Mouse (Mus musculus) forebrain, embryonic 16.5 days (tissue): ENCODE data around the gene Erc2. TPM values are rescaled to one million over a fixed set of nuclear protein-coding genes. Genes with fewer than 3 reads are reported as not detected.

Experiments used
- ATAC-seq: fragments of 200-750 bp; cut with Nextera tagmentation; 2 replicates; pipeline ENCODE4 v1.8.0; 2017; ENCODE audit warnings: mild to moderate bottlenecking, moderate library complexity
- H3K27ac ChIP-seq: fragments of 300-500 bp; sonication (generic); 2 replicates; pipeline ENCODE4 v1.5.1; 2014; ENCODE audit warnings: low read length, control low read depth
- H3K27me3 ChIP-seq: fragments of 300-500 bp; sonication (generic); replicated peaks from 2 replicates; pipeline ENCODE4 v1.6.1; 2014; ENCODE audit warnings: low read length; ENCODE audit not compliant: control insufficient read depth, insufficient read depth
- H3K36me3 ChIP-seq: fragments of 300-500 bp; sonication (generic); 2 replicates; pipeline ENCODE4 v1.6.1; 2014; ENCODE audit not compliant: control insufficient read depth, insufficient read depth
- H3K4me1 ChIP-seq: fragments of 300-500 bp; sonication (generic); replicated peaks from 2 replicates; pipeline ENCODE4 v1.6.1; 2014; ENCODE audit warnings: low read length; ENCODE audit not compliant: control insufficient read depth, insufficient read depth
- H3K4me2 ChIP-seq: fragments of 300-500 bp; sonication (generic); 2 replicates; pipeline ENCODE4 v1.6.1; 2014; ENCODE audit warnings: mild to moderate bottlenecking, low read length, control low read depth
- H3K4me3 ChIP-seq: fragments of 300-500 bp; sonication (generic); replicated peaks from 2 replicates; pipeline ENCODE4 v1.5.1; 2014; ENCODE audit warnings: mild to moderate bottlenecking, low read length, control low read depth
- H3K9ac ChIP-seq: fragments of 300-500 bp; sonication (generic); replicated peaks from 2 replicates; pipeline ENCODE4 v1.6.1; 2014; ENCODE audit warnings: low read depth, low read length, control low read depth
- H3K9me3 ChIP-seq: fragments of 300-500 bp; sonication (generic); 2 replicates; pipeline ENCODE4 v1.6.1; 2016; ENCODE audit warnings: low read length; ENCODE audit not compliant: control insufficient read depth
- WGBS: fragments of 180-500 bp; shearing (Covaris S2); extraction: QIAGEN DNeasy Blood & Tissue Kit; methylation state at CpG from one replicate; pipeline ENCODE4 v1.1.7; 2014; 5-methylcytosine and 5-hydroxymethylcytosine counted together
- polyA plus RNA-seq: library from polyadenylated mRNA; unstranded; fragments of >200 nt; fragmentation: Nextera tagmentation; extraction: Ambion mirVana; gene quantifications from 2 replicates; pipeline ENCODE4 v1.2.1, GENCODE M21; 2015

Erc2 gene
- polyA plus RNA-seq, 1 experiment from 2014 or later = 78.0 TPM

- no peak for ATAC-seq
- H3K27me3 ChIP-seq = no peaks in the 10 kb centered on the region
- H3K36me3 ChIP-seq = no peaks in the 10 kb centered on the region
- H3K4me1 ChIP-seq = peaks cover 4% of the 10 kb centered on the region; the same call in 1 of the 2 replicates
- H3K9ac ChIP-seq = no peak overlapping the region
- H3K9me3 ChIP-seq = no peaks in the 10 kb centered on the region
- no peak overlapping the region for H3K4me2 ChIP-seq
- no peak overlapping the region for H3K4me3 ChIP-seq
- 24% methylated on average over 12 of the region's 12 CpGs for WGBS
- no peak overlapping the region for H3K27ac ChIP-seq
Measured at GRCm38 (mm10) chr14:28068021-28068420, 445.8 kb downstream of the Erc2 start.

- H3K9ac ChIP-seq = no peak overlapping the region
- peaks cover 4% of the 10 kb centered on the region; the same call in 1 of the 2 replicates for H3K4me1 ChIP-seq
- ATAC-seq = no peak
- H3K36me3 ChIP-seq = no peaks in the 10 kb centered on the region
- H3K4me2 ChIP-seq = no peak overlapping the region
- H3K4me3 ChIP-seq = no peak overlapping the region
- H3K27ac ChIP-seq = no peak overlapping the region
- no peaks in the 10 kb centered on the region for H3K9me3 ChIP-seq
- H3K27me3 ChIP-seq = no peaks in the 10 kb centered on the region
- 96% methylated on average over 2 of the region's 2 CpGs for WGBS
Measured at GRCm38 (mm10) chr14:28069826-28070225, 447.6 kb downstream of the Erc2 start.

- no peak for ATAC-seq
- Histone ChIP-seq H3K9ac (no peak overlapping the region), H3K27me3 (no peaks in the 10 kb centered on the region), H3K27ac (no peak overlapping the region), H3K36me3 (no peaks in the 10 kb centered on the region), H3K4me3 (no peak overlapping the region), H3K9me3 (no peaks in the 10 kb centered on the region), H3K4me2 (no peak overlapping the region), H3K4me1 (peaks cover 4% of the 10 kb centered on the region; the same call in 1 of the 2 replicates)
- 84% methylated on average over 3 of the region's 3 CpGs for WGBS
Measured at GRCm38 (mm10) chr14:28072561-28072960, 450.3 kb downstream of the Erc2 start.

GRCm38 (mm10) chr14:28089636-28090443 lies 467.6 kb downstream of the Erc2 start:
- Histone ChIP-seq H3K4me3 (no peak overlapping the region), H3K36me3 (no peaks in the 10 kb centered on the region), H3K9ac (no peak overlapping the region), H3K9me3 (no peaks in the 10 kb centered on the region), H3K4me1 (no peaks in the 10 kb centered on the region), H3K27ac (no peak overlapping the region), H3K4me2 (no peak overlapping the region), H3K27me3 (no peaks in the 10 kb centered on the region)
- ATAC-seq = no peak
- 61% methylated on average over 8 of the region's 8 CpGs for WGBS

GRCm38 (mm10) chr14:28091367-28091766 lies 469.1 kb downstream of the Erc2 start:
- H3K27me3 ChIP-seq = no peaks in the 10 kb centered on the region
- no peaks in the 10 kb centered on the region for H3K9me3 ChIP-seq
- no peak overlapping the region for H3K9ac ChIP-seq
- no peaks in the 10 kb centered on the region for H3K36me3 ChIP-seq
- no peak overlapping the region for H3K27ac ChIP-seq
- H3K4me3 ChIP-seq = no peak overlapping the region
- no peaks in the 10 kb centered on the region for H3K4me1 ChIP-seq
- no peak for ATAC-seq
- H3K4me2 ChIP-seq = no peak overlapping the region
- 91% methylated on average over 1 of the region's 1 CpGs for WGBS

GRCm38 (mm10) chr14:28093214-28093613 lies 471.0 kb downstream of the Erc2 start:
- Histone ChIP-seq H3K9me3 (no peaks in the 10 kb centered on the region), H3K4me2 (no peak overlapping the region), H3K9ac (no peak overlapping the region), H3K4me3 (no peak overlapping the region), H3K4me1 (no peaks in the 10 kb centered on the region), H3K27me3 (no peaks in the 10 kb centered on the region), H3K36me3 (no peaks in the 10 kb centered on the region), H3K27ac (no peak overlapping the region)
- WGBS = 60% methylated on average over 4 of the region's 4 CpGs
- ATAC-seq = no peak

GRCm38 (mm10) chr14:28093913-28094312 lies 471.7 kb downstream of the Erc2 start:
- Histone ChIP-seq H3K4me1 (no peaks in the 10 kb centered on the region), H3K9ac (no peak overlapping the region), H3K4me2 (no peak overlapping the region), H3K36me3 (no peaks in the 10 kb centered on the region), H3K4me3 (no peak overlapping the region), H3K27ac (no peak overlapping the region), H3K27me3 (no peaks in the 10 kb centered on the region), H3K9me3 (no peaks in the 10 kb centered on the region)
- 68% methylated on average over 1 of the region's 1 CpGs for WGBS
- no peak for ATAC-seq

GRCm38 (mm10) chr14:28099084-28099483 lies 476.9 kb downstream of the Erc2 start:
- no peaks in the 10 kb centered on the region for H3K27me3 ChIP-seq
- H3K4me2 ChIP-seq = no peak overlapping the region
- H3K9me3 ChIP-seq = no peaks in the 10 kb centered on the region
- H3K9ac ChIP-seq = no peak overlapping the region
- WGBS = 92% methylated on average over 5 of the region's 5 CpGs
- H3K4me1 ChIP-seq = no peaks in the 10 kb centered on the region
- no peak overlapping the region for H3K4me3 ChIP-seq
- H3K27ac ChIP-seq = no peak overlapping the region
- no peak for ATAC-seq
- H3K36me3 ChIP-seq = no peaks in the 10 kb centered on the region

GRCm38 (mm10) chr14:28113121-28113520 lies 490.9 kb downstream of the Erc2 start:
- Histone ChIP-seq H3K27me3 (no peaks in the 10 kb centered on the region), H3K9ac (no peak overlapping the region), H3K36me3 (no peaks in the 10 kb centered on the region), H3K9me3 (no peaks in the 10 kb centered on the region), H3K4me2 (no peak overlapping the region), H3K4me3 (no peak overlapping the region), H3K4me1 (no peaks in the 10 kb centered on the region), H3K27ac (no peak overlapping the region)
- 88% methylated on average over 2 of the region's 2 CpGs for WGBS
- ATAC-seq = no peak
